Comparison of ENCODE assay signal across 8 mouse cellular contexts in genomic region chr10:67996171-67996570, GRCm38 (mm10). TPM values are rescaled to one million over a fixed set of nuclear protein-coding genes. Genes with fewer than 3 reads are reported as not detected.
DNase-seq lines count a peak whose midpoint lies in the region; ATAC-seq and TF ChIP-seq lines count a peak whose summit lies in the region.

No protein-coding gene starts in this region.

- TF ChIP-seq CTCF in gastrocnemius, adult 2 months (IDR thresholded peaks at IDR 0.05), result peak; percentile 89
- no peak for TF ChIP-seq CTCF in lung, adult 2 months (IDR thresholded peaks at IDR 0.05; ENCODE audit: insufficient read depth, low read length)

- no peak overlapping the region for H3K27ac ChIP-seq in gastrocnemius, adult 2 months
- H3K27ac ChIP-seq in lung, embryonic 16.5 days (ENCODE audit: low read length), result no peak overlapping the region

- H3K36me3 ChIP-seq in lung, embryonic 16.5 days (ENCODE audit: control insufficient read depth, insufficient read depth, low read length), result no peaks in the 10 kb centered on the region; the same call in 1 of the 2 replicates
- no peaks in the 10 kb centered on the region for H3K36me3 ChIP-seq in splenic B cell, adult 2 months (ENCODE audit: control insufficient read depth, insufficient read depth, low read length, poor library complexity, severe bottlenecking)

- H3K27me3 ChIP-seq in lung, embryonic 16.5 days (ENCODE audit: control insufficient read depth, insufficient read depth, low read depth, low read length), result no peaks in the 10 kb centered on the region
- H3K27me3 ChIP-seq in splenic B cell, adult 2 months (ENCODE audit: control insufficient read depth, insufficient read depth, low read length, poor library complexity, severe bottlenecking), result no peaks in the 10 kb centered on the region

- H3K4me3 ChIP-seq in gastrocnemius, adult 2 months, result no peak overlapping the region
- no peak overlapping the region for H3K4me3 ChIP-seq in lung, embryonic 16.5 days (ENCODE audit: low read length)
- no peak overlapping the region for H3K4me3 ChIP-seq in lung, adult 2 months (replicated peaks; ENCODE audit: extremely low read depth, low read depth, low read length)

- TF ChIP-seq POLR2A in lung, adult 2 months (IDR thresholded peaks at IDR 0.05; ENCODE audit: borderline replicate concordance, extremely low read depth, low read depth, low read length), result no peak

- peak; percentile 35; the same call in 1 of the 2 replicates for ATAC-seq in lung, embryonic 16.5 days (ENCODE audit: low read depth)
- peak; percentile 67; the same call in 1 of the 2 replicates for ATAC-seq in common myeloid progenitor, adult 5-6 weeks (replicated peaks; ENCODE audit: low read depth, poor library complexity, severe bottlenecking)

- 0% methylated on average over 1 of the region's 1 CpGs for WGBS in lung, embryonic 16.5 days
- WGBS in lung, adult 2 months, result 0% methylated on average over 1 of the region's 1 CpGs

- H3K4me1 ChIP-seq in lung, embryonic 16.5 days (replicated peaks; ENCODE audit: control insufficient read depth, insufficient read depth, low read length), result no peaks in the 10 kb centered on the region
- peaks cover 3% of the 10 kb centered on the region for H3K4me1 ChIP-seq in lung, adult 2 months (ENCODE audit: control insufficient read depth, insufficient read depth, low read length)

- no peak overlapping the region for H3K9ac ChIP-seq in lung, embryonic 16.5 days (ENCODE audit: low read length)

- H3K9me3 ChIP-seq in lung, embryonic 16.5 days (ENCODE audit: control insufficient read depth, low read length), result 0 out of 2 replicates have a peak, but pooled peaks cover 2% of the 10 kb centered on the region

- intact Hi-C loops in gastrocnemius, adult 2 months (cut with DNase I), result loop anchor here (2.0 to 5.0 kb wide), 2 partner anchors 123 to 286 kb away; no protein-coding TSS in a partner anchor
- intact Hi-C loops in gastrocnemius, postnatal 36 days (cut with DNase I), result loop anchor here (5.0 kb wide), 2 partner anchors 124 to 296 kb away; no protein-coding TSS in a partner anchor

- DNase-seq in gastrocnemius, adult 2 months, result no peak
- DNase-seq in gastrocnemius, postnatal 36 days, result no peak
- no peak for DNase-seq in lung, adult 2 months
- peak; percentile 58 for DNase-seq in splenic B cell, adult 2 months (ENCODE audit: low read depth, low spot score)
- no peak for DNase-seq in frontal cortex, postnatal 14 days (ENCODE audit: low spot score in 2 of 2)
- no peak for DNase-seq in spleen, adult 12 weeks (ENCODE audit: low spot score)

- H3K4me2 ChIP-seq in lung, embryonic 16.5 days (ENCODE audit: low read depth, low read length), result no peak overlapping the region

RNA-seq across cellular contexts. Expression of gene Rtkn2, which starts 16.8 kb away (rescaled TPM):
- under 1 TPM; 0.11 to 0.31 TPM for total RNA-seq in gastrocnemius, adult 2 months (2021)
- total RNA-seq in gastrocnemius, postnatal 36 days (2021), result under 1 TPM; 0.35 to 0.41 TPM
- 14.5 and 14.6 TPM in 2 replicates for polyA plus RNA-seq in lung, embryonic 16.5 days (2015; fragmentation: Nextera tagmentation; extraction: Ambion mirVana)
- 37.1 and 56.1 TPM in 2 replicates for polyA plus RNA-seq in lung, adult 2 months (2012; rRNA removed)
- 5.8 and 13.7 TPM in 2 replicates for total RNA-seq in common myeloid progenitor, adult 5-6 weeks (2017)
